Mouse (Mus musculus): ENCODE measurements around the gene Olfr764-ps1. TPM values are rescaled to one million over a fixed set of nuclear protein-coding genes. Genes with fewer than 3 reads are reported as not detected.

Olfr764-ps1 gene
- not detected for polyA plus RNA-seq (2015; fragmentation: Illumina TruSeq; extraction: RNeasy Lipid Tissue Mini Kit (QIAGEN cat#74804); ENCODE audit: low read depth, low replicate concordance)

GRCm38 (mm10) chr10:129039796-129040195 lies at the start of gene Olfr764-ps1:
Gene Olfr764-ps1 (minus strand): TSS chr10:129039896.

GRCm38 (mm10) chr10:129082810-129083209 lies 43.1 kb upstream of the Olfr764-ps1 start, which contains the start of gene Olfr767:
Gene Olfr767 (minus strand): TSS chr10:129082910.

GRCm38 (mm10) chr10:129068877-129069276 lies 29.2 kb upstream of the Olfr764-ps1 start, which contains the start of gene Olfr766-ps1:
Gene Olfr766-ps1 (minus strand): TSS chr10:129068977.

GRCm38 (mm10) chr10:129049898-129050297 lies 10.2 kb upstream of the Olfr764-ps1 start, which contains the start of gene Olfr765:
Gene Olfr765 (minus strand): TSS chr10:129049998.

GRCm38 (mm10) chr10:129010288-129010841 lies 29.3 kb downstream of the Olfr764-ps1 start, which contains the start of gene Olfr763:
Gene Olfr763 (plus strand): TSS chr10:129010791.

GRCm38 (mm10) chr10:128989131-128989530 lies 50.6 kb downstream of the Olfr764-ps1 start, which contains the start of gene Olfr9:
Gene Olfr9 (plus strand): TSS chr10:128989431.

Other genes with a start within 250 kb of the Olfr764-ps1 start
- 0.30 TPM for gene Mmp19, start 249.0 kb downstream of the Olfr764-ps1 start, polyA plus RNA-seq (2015; fragmentation: Illumina TruSeq; extraction: RNeasy Lipid Tissue Mini Kit (QIAGEN cat#74804); ENCODE audit: low read depth, low replicate concordance)
- gene Dnajc14, start 235.8 kb downstream of the Olfr764-ps1 start, polyA plus RNA-seq (2015; fragmentation: Illumina TruSeq; extraction: RNeasy Lipid Tissue Mini Kit (QIAGEN cat#74804); ENCODE audit: low read depth, low replicate concordance): 51.2 TPM
- 8.9 TPM for gene Tmem198b, start 235.5 kb downstream of the Olfr764-ps1 start, polyA plus RNA-seq (2015; fragmentation: Illumina TruSeq; extraction: RNeasy Lipid Tissue Mini Kit (QIAGEN cat#74804); ENCODE audit: low read depth, low replicate concordance)
- gene Sarnp, start 222.6 kb downstream of the Olfr764-ps1 start, polyA plus RNA-seq (2015; fragmentation: Illumina TruSeq; extraction: RNeasy Lipid Tissue Mini Kit (QIAGEN cat#74804); ENCODE audit: low read depth, low replicate concordance): 99.3 TPM
- gene Ormdl2, start 218.3 kb downstream of the Olfr764-ps1 start, polyA plus RNA-seq (2015; fragmentation: Illumina TruSeq; extraction: RNeasy Lipid Tissue Mini Kit (QIAGEN cat#74804); ENCODE audit: low read depth, low replicate concordance): 18.1 TPM
- 12.4 TPM for gene Gdf11, start 148.2 kb downstream of the Olfr764-ps1 start, polyA plus RNA-seq (2015; fragmentation: Illumina TruSeq; extraction: RNeasy Lipid Tissue Mini Kit (QIAGEN cat#74804); ENCODE audit: low read depth, low replicate concordance)
- gene Cd63, start 138.9 kb downstream of the Olfr764-ps1 start, polyA plus RNA-seq (2015; fragmentation: Illumina TruSeq; extraction: RNeasy Lipid Tissue Mini Kit (QIAGEN cat#74804); ENCODE audit: low read depth, low replicate concordance): 142 TPM
- 12.8 TPM for gene Rdh5, start 117.0 kb downstream of the Olfr764-ps1 start, polyA plus RNA-seq (2015; fragmentation: Illumina TruSeq; extraction: RNeasy Lipid Tissue Mini Kit (QIAGEN cat#74804); ENCODE audit: low read depth, low replicate concordance)
- 236 TPM for gene Bloc1s1, start 115.9 kb downstream of the Olfr764-ps1 start, polyA plus RNA-seq (2015; fragmentation: Illumina TruSeq; extraction: RNeasy Lipid Tissue Mini Kit (QIAGEN cat#74804); ENCODE audit: low read depth, low replicate concordance)
- gene Itga7, start 106.1 kb downstream of the Olfr764-ps1 start, polyA plus RNA-seq (2015; fragmentation: Illumina TruSeq; extraction: RNeasy Lipid Tissue Mini Kit (QIAGEN cat#74804); ENCODE audit: low read depth, low replicate concordance): 14.0 TPM
- gene Mettl7b, start 78.9 kb downstream of the Olfr764-ps1 start, polyA plus RNA-seq (2015; fragmentation: Illumina TruSeq; extraction: RNeasy Lipid Tissue Mini Kit (QIAGEN cat#74804); ENCODE audit: low read depth, low replicate concordance): not detected
- not detected for gene Olfr9, start 50.5 kb downstream of the Olfr764-ps1 start, polyA plus RNA-seq (2015; fragmentation: Illumina TruSeq; extraction: RNeasy Lipid Tissue Mini Kit (QIAGEN cat#74804); ENCODE audit: low read depth, low replicate concordance)
- not detected for gene Olfr763, start 29.1 kb downstream of the Olfr764-ps1 start, polyA plus RNA-seq (2015; fragmentation: Illumina TruSeq; extraction: RNeasy Lipid Tissue Mini Kit (QIAGEN cat#74804); ENCODE audit: low read depth, low replicate concordance)
- gene Olfr765, start 10.1 kb upstream of the Olfr764-ps1 start, polyA plus RNA-seq (2015; fragmentation: Illumina TruSeq; extraction: RNeasy Lipid Tissue Mini Kit (QIAGEN cat#74804); ENCODE audit: low read depth, low replicate concordance): not detected
- not detected for gene Olfr766-ps1, start 29.1 kb upstream of the Olfr764-ps1 start, polyA plus RNA-seq (2015; fragmentation: Illumina TruSeq; extraction: RNeasy Lipid Tissue Mini Kit (QIAGEN cat#74804); ENCODE audit: low read depth, low replicate concordance)
- not detected for gene Olfr767, start 43.0 kb upstream of the Olfr764-ps1 start, polyA plus RNA-seq (2015; fragmentation: Illumina TruSeq; extraction: RNeasy Lipid Tissue Mini Kit (QIAGEN cat#74804); ENCODE audit: low read depth, low replicate concordance)
- not detected for gene Olfr768, start 59.5 kb upstream of the Olfr764-ps1 start, polyA plus RNA-seq (2015; fragmentation: Illumina TruSeq; extraction: RNeasy Lipid Tissue Mini Kit (QIAGEN cat#74804); ENCODE audit: low read depth, low replicate concordance)
- gene Olfr769, start 78.0 kb upstream of the Olfr764-ps1 start, polyA plus RNA-seq (2015; fragmentation: Illumina TruSeq; extraction: RNeasy Lipid Tissue Mini Kit (QIAGEN cat#74804); ENCODE audit: low read depth, low replicate concordance): not detected
- not detected for gene Olfr770, start 99.1 kb upstream of the Olfr764-ps1 start, polyA plus RNA-seq (2015; fragmentation: Illumina TruSeq; extraction: RNeasy Lipid Tissue Mini Kit (QIAGEN cat#74804); ENCODE audit: low read depth, low replicate concordance)
- gene Olfr771, start 124.9 kb upstream of the Olfr764-ps1 start, polyA plus RNA-seq (2015; fragmentation: Illumina TruSeq; extraction: RNeasy Lipid Tissue Mini Kit (QIAGEN cat#74804); ENCODE audit: low read depth, low replicate concordance): not detected
- not detected for gene Olfr772, start 138.0 kb upstream of the Olfr764-ps1 start, polyA plus RNA-seq (2015; fragmentation: Illumina TruSeq; extraction: RNeasy Lipid Tissue Mini Kit (QIAGEN cat#74804); ENCODE audit: low read depth, low replicate concordance)
- gene Olfr773, start 147.5 kb upstream of the Olfr764-ps1 start, polyA plus RNA-seq (2015; fragmentation: Illumina TruSeq; extraction: RNeasy Lipid Tissue Mini Kit (QIAGEN cat#74804); ENCODE audit: low read depth, low replicate concordance): not detected
- not detected for gene Olfr774, start 196.3 kb upstream of the Olfr764-ps1 start, polyA plus RNA-seq (2015; fragmentation: Illumina TruSeq; extraction: RNeasy Lipid Tissue Mini Kit (QIAGEN cat#74804); ENCODE audit: low read depth, low replicate concordance)
- gene Olfr775, start 208.5 kb upstream of the Olfr764-ps1 start, polyA plus RNA-seq (2015; fragmentation: Illumina TruSeq; extraction: RNeasy Lipid Tissue Mini Kit (QIAGEN cat#74804); ENCODE audit: low read depth, low replicate concordance): not detected
- not detected for gene Olfr776, start 219.2 kb upstream of the Olfr764-ps1 start, polyA plus RNA-seq (2015; fragmentation: Illumina TruSeq; extraction: RNeasy Lipid Tissue Mini Kit (QIAGEN cat#74804); ENCODE audit: low read depth, low replicate concordance)
- gene Olfr777, start 231.6 kb upstream of the Olfr764-ps1 start, polyA plus RNA-seq (2015; fragmentation: Illumina TruSeq; extraction: RNeasy Lipid Tissue Mini Kit (QIAGEN cat#74804); ENCODE audit: low read depth, low replicate concordance): not detected

Measured in brain, adult 10 weeks (tissue).